Mouse (Mus musculus): ENCODE measurements around the gene Gm20388. TPM values are rescaled to one million over a fixed set of nuclear protein-coding genes. Genes with fewer than 3 reads are reported as not detected.

The Gm20388 gene
- polyA plus RNA-seq, 1 experiment from 2014 or later: not detected

DNA sequence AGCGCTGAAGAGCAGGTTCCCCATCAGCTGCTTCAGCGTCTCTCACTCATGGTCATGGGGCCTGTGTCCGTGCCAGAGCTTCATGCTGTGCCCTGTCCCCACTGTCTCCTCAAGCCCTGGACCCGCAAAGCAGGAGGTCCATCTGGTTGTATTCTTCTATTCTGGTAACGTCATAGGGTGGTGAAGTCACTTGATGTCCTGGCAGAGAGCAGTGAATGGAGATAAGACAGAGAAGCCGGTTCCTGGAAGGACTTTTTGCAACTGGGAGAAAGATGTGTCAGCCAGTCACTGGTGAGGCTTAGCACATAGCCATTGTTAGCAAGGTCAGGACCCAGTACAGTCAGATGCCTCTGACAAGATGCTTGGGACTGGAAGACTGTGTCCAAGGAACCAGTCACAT is 2172.8 kb downstream of the Gm20388 start:
- no peak overlapping the region for H3K9ac ChIP-seq (ENCODE audit: low read length)
- H3K4me2 ChIP-seq (ENCODE audit: low read depth, low read length): no peak overlapping the region
- H3K4me3 ChIP-seq (ENCODE audit: low read length): no peak overlapping the region
- no peaks in the 10 kb centered on the region for H3K36me3 ChIP-seq (ENCODE audit: control insufficient read depth, insufficient read depth, low read length)
- no peaks in the 10 kb centered on the region; the same call in 1 of the 2 replicates for H3K27me3 ChIP-seq (ENCODE audit: control insufficient read depth, insufficient read depth, low read depth, low read length)
- no peaks in the 10 kb centered on the region for H3K9me3 ChIP-seq (ENCODE audit: control insufficient read depth, low read length)
- H3K4me1 ChIP-seq (replicated peaks; ENCODE audit: control insufficient read depth, insufficient read depth, low read length): peaks cover 5% of the 10 kb centered on the region
- WGBS: 84% methylated on average over 6 of the region's 6 CpGs
- ATAC-seq (ENCODE audit: low read depth): no peak
- H3K27ac ChIP-seq (ENCODE audit: low read length): no peak overlapping the region

DNA sequence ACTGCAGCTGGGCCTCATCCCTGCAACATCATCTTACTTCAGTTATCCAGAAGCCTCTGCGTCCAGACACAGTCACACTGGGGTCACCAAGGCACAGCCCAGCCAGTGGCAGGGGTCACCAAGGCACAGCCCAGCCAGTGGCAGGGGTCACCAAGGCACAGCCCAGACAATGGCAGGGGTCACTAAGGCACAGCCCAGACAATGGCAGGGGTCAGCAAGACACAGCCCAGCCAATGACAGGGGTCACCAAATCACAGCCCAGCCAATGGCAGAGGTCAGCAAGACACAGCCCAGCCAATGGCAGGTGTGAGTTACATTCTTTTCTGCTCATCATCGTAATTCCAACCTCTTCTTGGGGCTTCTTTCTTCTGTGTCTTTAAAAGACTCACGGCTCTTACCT is 2173.5 kb downstream of the Gm20388 start:
- Histone ChIP-seq H3K9me3 (ENCODE audit: control insufficient read depth, low read length) (no peaks in the 10 kb centered on the region), H3K4me2 (ENCODE audit: low read depth, low read length) (no peak overlapping the region), H3K27ac (ENCODE audit: low read length) (no peak overlapping the region), H3K27me3 (ENCODE audit: control insufficient read depth, insufficient read depth, low read depth, low read length) (no peaks in the 10 kb centered on the region; the same call in 1 of the 2 replicates), H3K36me3 (ENCODE audit: control insufficient read depth, insufficient read depth, low read length) (no peaks in the 10 kb centered on the region), H3K4me3 (ENCODE audit: low read length) (no peak overlapping the region), H3K9ac (ENCODE audit: low read length) (no peak overlapping the region), H3K4me1 (replicated peaks; ENCODE audit: control insufficient read depth, insufficient read depth, low read length) (peaks cover 5% of the 10 kb centered on the region)
- ATAC-seq (ENCODE audit: low read depth): no peak
- 61% methylated on average over 3 of the region's 3 CpGs for WGBS

GRCm38 (mm10) chr8:122084726-122085410 is 2174.2 kb downstream of the Gm20388 start:
- Histone ChIP-seq H3K4me1 (replicated peaks; ENCODE audit: control insufficient read depth, insufficient read depth, low read length) (peaks cover 5% of the 10 kb centered on the region), H3K36me3 (ENCODE audit: control insufficient read depth, insufficient read depth, low read length) (no peaks in the 10 kb centered on the region), H3K27ac (ENCODE audit: low read length) (no peak overlapping the region), H3K9me3 (ENCODE audit: control insufficient read depth, low read length) (no peaks in the 10 kb centered on the region), H3K4me3 (ENCODE audit: low read length) (no peak overlapping the region), H3K4me2 (ENCODE audit: low read depth, low read length) (no peak overlapping the region), H3K9ac (ENCODE audit: low read length) (no peak overlapping the region), H3K27me3 (ENCODE audit: control insufficient read depth, insufficient read depth, low read depth, low read length) (no peaks in the 10 kb centered on the region; the same call in 1 of the 2 replicates)
- 68% methylated on average over 15 of the region's 15 CpGs for WGBS
- no peak for ATAC-seq (ENCODE audit: low read depth)

DNA sequence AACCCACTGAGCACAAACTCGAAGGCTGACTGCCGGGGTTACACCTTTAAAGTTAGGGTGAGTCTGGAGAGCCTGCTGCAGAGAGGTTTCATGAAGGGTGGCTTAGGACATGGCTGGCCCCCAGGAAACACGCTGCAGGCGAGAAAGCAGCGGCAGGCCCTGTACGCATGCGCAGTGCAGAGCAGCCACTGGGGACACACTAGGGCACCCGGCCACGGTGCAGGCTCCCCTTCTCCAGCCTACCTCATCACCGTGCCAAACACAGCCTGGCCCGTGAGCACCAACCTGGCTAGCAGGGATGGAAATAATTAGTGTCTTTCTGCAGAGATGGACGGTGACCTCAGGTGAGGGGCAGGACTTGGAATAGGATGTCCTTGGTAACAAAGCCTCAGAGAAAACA is 2175.4 kb downstream of the Gm20388 start:
- Histone ChIP-seq H3K4me2 (ENCODE audit: low read depth, low read length) (no peak overlapping the region), H3K27me3 (ENCODE audit: control insufficient read depth, insufficient read depth, low read depth, low read length) (peaks cover 2% of the 10 kb centered on the region), H3K36me3 (ENCODE audit: control insufficient read depth, insufficient read depth, low read length) (no peaks in the 10 kb centered on the region), H3K4me1 (replicated peaks; ENCODE audit: control insufficient read depth, insufficient read depth, low read length) (no peaks in the 10 kb centered on the region), H3K9me3 (ENCODE audit: control insufficient read depth, low read length) (no peaks in the 10 kb centered on the region), H3K27ac (ENCODE audit: low read length) (no peak overlapping the region), H3K9ac (ENCODE audit: low read length) (no peak overlapping the region), H3K4me3 (ENCODE audit: low read length) (no peak overlapping the region)
- no peak for ATAC-seq (ENCODE audit: low read depth)
- 75% methylated on average over 12 of the region's 12 CpGs for WGBS

DNA sequence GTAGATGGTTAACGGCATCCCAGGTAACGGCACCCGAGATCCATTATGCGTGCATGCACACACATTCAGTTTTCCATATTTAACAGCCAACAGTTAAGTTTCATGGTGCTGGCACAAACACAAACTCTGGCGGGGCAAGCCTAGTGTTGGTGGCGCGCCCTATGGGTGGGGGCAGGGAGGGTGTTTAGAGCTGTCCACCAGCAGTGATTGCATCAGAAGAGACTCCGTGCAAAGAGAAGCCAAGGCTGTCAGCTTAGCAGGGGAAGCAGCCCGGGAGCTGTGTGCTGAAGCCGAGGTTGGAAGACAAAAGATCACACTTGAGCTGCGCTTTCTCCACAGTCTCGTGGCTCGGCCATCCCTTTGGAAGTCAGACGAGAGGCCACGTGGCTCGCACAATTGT is 2178.0 kb downstream of the Gm20388 start:
- Histone ChIP-seq H3K9ac (ENCODE audit: low read length) (no peak overlapping the region), H3K4me1 (replicated peaks; ENCODE audit: control insufficient read depth, insufficient read depth, low read length) (peaks cover 2% of the 10 kb centered on the region; the same call in 1 of the 2 replicates), H3K4me3 (ENCODE audit: low read length) (no peak overlapping the region), H3K9me3 (ENCODE audit: control insufficient read depth, low read length) (no peaks in the 10 kb centered on the region), H3K36me3 (ENCODE audit: control insufficient read depth, insufficient read depth, low read length) (no peaks in the 10 kb centered on the region), H3K27me3 (ENCODE audit: control insufficient read depth, insufficient read depth, low read depth, low read length) (peaks cover 2% of the 10 kb centered on the region), H3K27ac (ENCODE audit: low read length) (no peak overlapping the region), H3K4me2 (ENCODE audit: low read depth, low read length) (no peak overlapping the region)
- no peak for ATAC-seq (ENCODE audit: low read depth)
- WGBS: 77% methylated on average over 16 of the region's 16 CpGs

GRCm38 (mm10) chr8:122089186-122089700 is 2178.6 kb downstream of the Gm20388 start:
- 73% methylated on average over 7 of the region's 7 CpGs for WGBS
- no peak for ATAC-seq (ENCODE audit: low read depth)
- H3K27ac ChIP-seq (ENCODE audit: low read length): no peak overlapping the region

GRCm38 (mm10) chr8:122092476-122092875 is 2181.8 kb downstream of the Gm20388 start:
- peak; percentile 90 for ATAC-seq (ENCODE audit: low read depth)
- no peak overlapping the region for H3K4me2 ChIP-seq (ENCODE audit: low read depth, low read length)
- no peak overlapping the region for H3K4me3 ChIP-seq (ENCODE audit: low read length)
- H3K4me1 ChIP-seq (replicated peaks; ENCODE audit: control insufficient read depth, insufficient read depth, low read length): peaks cover 2% of the 10 kb centered on the region; the same call in 1 of the 2 replicates
- H3K27me3 ChIP-seq (ENCODE audit: control insufficient read depth, insufficient read depth, low read depth, low read length): peaks cover 5% of the 10 kb centered on the region
- H3K36me3 ChIP-seq (ENCODE audit: control insufficient read depth, insufficient read depth, low read length): no peaks in the 10 kb centered on the region
- WGBS: 32% methylated on average over 5 of the region's 5 CpGs
- no peaks in the 10 kb centered on the region for H3K9me3 ChIP-seq (ENCODE audit: control insufficient read depth, low read length)
- H3K9ac ChIP-seq (ENCODE audit: low read length): no peak overlapping the region
- H3K27ac ChIP-seq (ENCODE audit: low read length): peak overlapping the region; percentile 14; the same call in 1 of the 2 replicates

More at GRCm38 (mm10) chr8:122089186-122089700, 2178.6 kb downstream of the Gm20388 start:
- Histone ChIP-seq H3K9ac (ENCODE audit: low read length) (no peak overlapping the region), H3K9me3 (ENCODE audit: control insufficient read depth, low read length) (no peaks in the 10 kb centered on the region), H3K4me1 (replicated peaks; ENCODE audit: control insufficient read depth, insufficient read depth, low read length) (peaks cover 2% of the 10 kb centered on the region; the same call in 1 of the 2 replicates), H3K4me2 (ENCODE audit: low read depth, low read length) (no peak overlapping the region), H3K4me3 (ENCODE audit: low read length) (no peak overlapping the region), H3K27me3 (ENCODE audit: control insufficient read depth, insufficient read depth, low read depth, low read length) (peaks cover 2% of the 10 kb centered on the region), H3K36me3 (ENCODE audit: control insufficient read depth, insufficient read depth, low read length) (no peaks in the 10 kb centered on the region)

GRCm38 (mm10) chr8:122098766-122099165 is 2188.1 kb downstream of the Gm20388 start:
- Histone ChIP-seq H3K4me1 (replicated peaks; ENCODE audit: control insufficient read depth, insufficient read depth, low read length) (peaks cover 23% of the 10 kb centered on the region), H3K4me2 (ENCODE audit: low read depth, low read length) (no peak overlapping the region), H3K9ac (ENCODE audit: low read length) (no peak overlapping the region), H3K9me3 (ENCODE audit: control insufficient read depth, low read length) (no peaks in the 10 kb centered on the region), H3K27ac (ENCODE audit: low read length) (no peak overlapping the region), H3K4me3 (ENCODE audit: low read length) (no peak overlapping the region), H3K36me3 (ENCODE audit: control insufficient read depth, insufficient read depth, low read length) (no peaks in the 10 kb centered on the region), H3K27me3 (ENCODE audit: control insufficient read depth, insufficient read depth, low read depth, low read length) (peaks cover 6% of the 10 kb centered on the region)
- no peak for ATAC-seq (ENCODE audit: low read depth)
- WGBS: 74% methylated on average over 3 of the region's 3 CpGs

GRCm38 (mm10) chr8:122099711-122100220 is 2189.1 kb downstream of the Gm20388 start:
- no peak overlapping the region for H3K4me2 ChIP-seq (ENCODE audit: low read depth, low read length)
- H3K27ac ChIP-seq (ENCODE audit: low read length): no peak overlapping the region; the same call in 1 of the 2 replicates
- H3K9me3 ChIP-seq (ENCODE audit: control insufficient read depth, low read length): no peaks in the 10 kb centered on the region
- peaks cover 25% of the 10 kb centered on the region for H3K4me1 ChIP-seq (replicated peaks; ENCODE audit: control insufficient read depth, insufficient read depth, low read length)
- WGBS: 41% methylated on average over 7 of the region's 7 CpGs
- no peak overlapping the region for H3K9ac ChIP-seq (ENCODE audit: low read length)
- no peaks in the 10 kb centered on the region for H3K36me3 ChIP-seq (ENCODE audit: control insufficient read depth, insufficient read depth, low read length)
- peaks cover 6% of the 10 kb centered on the region for H3K27me3 ChIP-seq (ENCODE audit: control insufficient read depth, insufficient read depth, low read depth, low read length)
- no peak overlapping the region for H3K4me3 ChIP-seq (ENCODE audit: low read length)
- peak; percentile 34; the same call in 1 of the 2 replicates for ATAC-seq (ENCODE audit: low read depth)
